Mouse (Mus musculus): ENCODE measurements around the gene Gm21149. TPM values are rescaled to one million over a fixed set of nuclear protein-coding genes. Genes with fewer than 3 reads are reported as not detected.
"Not testable (repeated sequence)": the region's sequence is repeated elsewhere in the genome, so short reads cannot be mapped to it uniquely, and the experiment has no call there.

Gene Gm21149
- polyA plus RNA-seq, 1 experiment from 2014 or later = not detected

- not testable (repeated sequence) for ATAC-seq; H3K27me3 ChIP-seq (replicated peaks; ENCODE audit: control insufficient read depth, insufficient read depth, low read length); H3K9me3 ChIP-seq (ENCODE audit: control insufficient read depth, low read length); H3K4me3 ChIP-seq (ENCODE audit: low read length); H3K36me3 ChIP-seq (ENCODE audit: control insufficient read depth, insufficient read depth, low read length); H3K4me1 ChIP-seq (ENCODE audit: control insufficient read depth, insufficient read depth, low read length); H3K4me2 ChIP-seq (ENCODE audit: low read depth, low read length); H3K27ac ChIP-seq (ENCODE audit: low read length); H3K9ac ChIP-seq (ENCODE audit: low read depth, low read length)
- 55% methylated on average over 6 of the region's 6 CpGs for WGBS
Measured at GRCm38 (mm10) chr5:15467768-15468167, 8.6 kb downstream of the Gm21149 start.

DNA sequence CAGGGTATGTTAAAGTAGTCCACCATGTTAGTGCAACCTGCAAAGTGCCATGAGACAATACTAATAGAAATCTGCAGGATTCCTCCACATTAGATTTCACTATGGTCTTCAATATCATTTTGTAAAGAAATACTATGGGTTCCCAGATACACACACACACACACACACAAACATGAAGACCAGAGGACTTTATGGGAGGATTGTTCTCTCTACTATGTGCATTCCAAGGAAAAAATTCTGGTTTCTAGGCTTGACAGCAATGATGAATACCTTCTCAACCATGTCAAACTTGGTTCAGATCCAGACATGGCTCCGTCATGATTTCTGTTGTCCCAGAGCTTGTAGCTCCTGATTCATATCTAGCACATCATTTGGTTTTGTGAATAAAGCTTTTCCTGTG, 10.1 kb downstream of the Gm21149 start:
- not testable (repeated sequence) for H3K9ac ChIP-seq (ENCODE audit: low read depth, low read length); H3K4me2 ChIP-seq (ENCODE audit: low read depth, low read length); H3K27ac ChIP-seq (ENCODE audit: low read length); H3K9me3 ChIP-seq (ENCODE audit: control insufficient read depth, low read length); H3K4me3 ChIP-seq (ENCODE audit: low read length); ATAC-seq; H3K27me3 ChIP-seq (replicated peaks; ENCODE audit: control insufficient read depth, insufficient read depth, low read length); H3K4me1 ChIP-seq (ENCODE audit: control insufficient read depth, insufficient read depth, low read length); H3K36me3 ChIP-seq (ENCODE audit: control insufficient read depth, insufficient read depth, low read length)
- 53% methylated on average over 1 of the region's 1 CpGs for WGBS

- not testable (repeated sequence) for H3K27me3 ChIP-seq (replicated peaks; ENCODE audit: control insufficient read depth, insufficient read depth, low read length); H3K27ac ChIP-seq (ENCODE audit: low read length); H3K36me3 ChIP-seq (ENCODE audit: control insufficient read depth, insufficient read depth, low read length); H3K9me3 ChIP-seq (ENCODE audit: control insufficient read depth, low read length); ATAC-seq; H3K4me1 ChIP-seq (ENCODE audit: control insufficient read depth, insufficient read depth, low read length); H3K9ac ChIP-seq (ENCODE audit: low read depth, low read length); H3K4me2 ChIP-seq (ENCODE audit: low read depth, low read length); H3K4me3 ChIP-seq (ENCODE audit: low read length)
- WGBS = 24% methylated on average over 1 of the region's 2 CpGs
Measured at GRCm38 (mm10) chr5:15463561-15463960, 12.8 kb downstream of the Gm21149 start.

- not testable (repeated sequence) for H3K36me3 ChIP-seq (ENCODE audit: control insufficient read depth, insufficient read depth, low read length); H3K9me3 ChIP-seq (ENCODE audit: control insufficient read depth, low read length); H3K4me1 ChIP-seq (ENCODE audit: control insufficient read depth, insufficient read depth, low read length); H3K4me3 ChIP-seq (ENCODE audit: low read length); ATAC-seq; H3K9ac ChIP-seq (ENCODE audit: low read depth, low read length); H3K27ac ChIP-seq (ENCODE audit: low read length); H3K27me3 ChIP-seq (replicated peaks; ENCODE audit: control insufficient read depth, insufficient read depth, low read length); H3K4me2 ChIP-seq (ENCODE audit: low read depth, low read length)
- WGBS = 59% methylated on average over 8 of the region's 8 CpGs
Measured at GRCm38 (mm10) chr5:15461613-15462012, 14.7 kb downstream of the Gm21149 start.

DNA sequence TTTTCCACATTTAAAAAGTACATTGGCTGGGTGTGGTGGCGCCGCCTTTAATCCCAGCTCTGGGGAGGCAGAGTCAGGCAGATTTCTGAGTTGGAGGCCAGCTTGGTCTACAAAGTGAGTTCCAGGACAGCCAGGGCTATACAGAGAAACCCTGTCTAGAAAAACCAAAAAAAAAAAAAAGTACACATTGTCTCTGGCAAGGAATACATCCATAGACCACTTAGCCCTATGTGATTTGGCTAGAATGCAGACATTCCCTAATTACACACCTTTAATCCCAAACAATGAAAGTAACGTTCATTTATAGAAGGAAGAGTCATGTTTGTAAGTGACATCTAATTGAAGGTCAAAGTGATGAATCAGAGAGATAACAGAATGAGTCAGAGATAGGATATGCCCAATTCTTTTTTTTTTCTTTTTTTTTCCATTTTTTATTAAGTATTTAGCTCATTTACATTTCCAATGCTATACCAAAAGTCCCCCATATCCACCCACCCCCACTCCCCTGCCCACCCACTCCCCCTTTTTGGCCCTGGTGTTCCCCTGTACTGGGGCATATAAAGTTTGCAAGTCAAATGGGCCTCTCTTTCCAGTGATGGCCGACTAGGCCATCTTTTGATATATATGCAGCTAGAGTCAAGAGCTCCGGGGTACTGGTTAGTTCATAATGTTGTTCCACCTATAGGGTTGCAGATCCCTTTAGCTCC, 18.3 kb downstream of the Gm21149 start:
- not testable (repeated sequence) for H3K4me1 ChIP-seq (ENCODE audit: control insufficient read depth, insufficient read depth, low read length); H3K27ac ChIP-seq (ENCODE audit: low read length); H3K4me2 ChIP-seq (ENCODE audit: low read depth, low read length); H3K4me3 ChIP-seq (ENCODE audit: low read length); H3K9me3 ChIP-seq (ENCODE audit: control insufficient read depth, low read length); H3K9ac ChIP-seq (ENCODE audit: low read depth, low read length); H3K36me3 ChIP-seq (ENCODE audit: control insufficient read depth, insufficient read depth, low read length); ATAC-seq; H3K27me3 ChIP-seq (replicated peaks; ENCODE audit: control insufficient read depth, insufficient read depth, low read length)
- WGBS = 78% methylated on average over 3 of the region's 5 CpGs

Other genes with a start within 250 kb of the Gm21149 start
- not detected in 2 replicates for gene Gm21190, start 52.7 kb upstream of the Gm21149 start, polyA plus RNA-seq (2015; fragmentation: Nextera tagmentation; extraction: Ambion mirVana)
- gene Gm21083, start 100.8 kb upstream of the Gm21149 start, polyA plus RNA-seq (2015; fragmentation: Nextera tagmentation; extraction: Ambion mirVana) = 0.15 TPM in 1 of 2 replicates, not detected in the other
- not detected in 2 replicates for gene Speer4d, start 142.5 kb upstream of the Gm21149 start, polyA plus RNA-seq (2015; fragmentation: Nextera tagmentation; extraction: Ambion mirVana)
- not detected in 2 replicates for gene 4930572O03Rik, start 180.5 kb upstream of the Gm21149 start, polyA plus RNA-seq (2015; fragmentation: Nextera tagmentation; extraction: Ambion mirVana)
- gene Speer4c, start 237.7 kb upstream of the Gm21149 start, polyA plus RNA-seq (2015; fragmentation: Nextera tagmentation; extraction: Ambion mirVana) = not detected in 2 replicates